Mouse (Mus musculus) heart, postnatal 4 days (tissue): ENCODE measurements around the gene Mmp25. TPM values are rescaled to one million over a fixed set of nuclear protein-coding genes. Genes with fewer than 3 reads are reported as not detected.

Experiments used
- DNase-seq: peaks from one replicate; pipeline ENCODE4 v3.0.0; 2021
- total RNA-seq, 2 experiments: library from RNA; stranded (reverse); gene quantifications; 2 replicates each; pipeline ENCODE4 v1.2.3; 2021

Gene Mmp25
- under 1 TPM; 0.48 to 0.50 TPM for total RNA-seq

DNA sequence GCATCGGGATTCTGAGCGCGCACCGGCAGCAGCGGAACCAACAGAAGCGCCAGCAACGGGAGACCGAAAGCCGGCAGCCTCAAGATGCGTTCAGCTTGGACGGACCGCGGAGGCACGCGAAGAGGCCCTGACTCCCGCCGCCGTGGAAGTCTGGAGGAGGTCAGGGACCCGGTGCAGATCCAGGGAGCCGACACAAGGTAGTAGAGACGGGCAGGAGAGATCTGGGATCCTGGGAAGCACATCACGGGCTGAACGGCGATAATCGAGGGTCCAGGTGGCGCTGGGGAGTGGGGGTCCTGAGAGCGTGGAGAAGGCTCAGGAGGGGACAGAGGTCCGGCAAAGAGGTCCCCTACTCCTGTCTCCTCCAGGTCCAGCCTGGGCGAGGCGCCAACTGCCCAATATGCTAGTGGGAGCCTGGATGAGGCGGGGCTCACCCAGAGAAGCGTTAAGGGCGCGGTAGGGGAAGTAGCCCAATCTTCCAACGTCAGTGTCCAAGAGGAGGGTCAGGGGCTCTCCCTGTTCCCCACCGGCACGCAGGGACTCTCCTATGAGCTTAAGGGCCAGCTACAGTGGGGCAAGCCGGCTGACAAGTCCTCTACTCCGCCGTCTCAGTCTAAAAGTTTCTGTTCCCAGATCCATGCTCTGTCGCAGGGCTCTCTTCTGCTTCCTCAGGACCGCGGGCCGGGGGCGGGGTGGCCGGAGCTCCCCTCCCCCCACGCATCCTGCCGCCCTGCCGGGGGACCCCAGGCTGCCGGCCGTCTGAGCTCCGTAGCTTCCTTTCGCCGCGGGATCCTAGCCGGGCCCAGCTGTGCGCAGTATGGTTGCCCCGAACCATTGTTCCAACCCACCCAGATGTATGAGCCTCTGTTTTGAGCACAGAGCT, at the start of gene Mmp25:
Mmp25 (minus strand) TSS at position 665 of the 883 bp plus-strand sequence.
- peak; percentile 43 for DNase-seq

GRCm38 (mm10) chr17:23694491-23694890, 49.4 kb upstream of the Mmp25 start:
- DNase-seq, result no peak

- no peak for DNase-seq
Observed at GRCm38 (mm10) chr17:23683856-23684672, 39.0 kb upstream of the Mmp25 start, which contains the start of gene Cldn9. Gene Cldn9, minus strand, starts transcription at chr17:23684026.

DNA sequence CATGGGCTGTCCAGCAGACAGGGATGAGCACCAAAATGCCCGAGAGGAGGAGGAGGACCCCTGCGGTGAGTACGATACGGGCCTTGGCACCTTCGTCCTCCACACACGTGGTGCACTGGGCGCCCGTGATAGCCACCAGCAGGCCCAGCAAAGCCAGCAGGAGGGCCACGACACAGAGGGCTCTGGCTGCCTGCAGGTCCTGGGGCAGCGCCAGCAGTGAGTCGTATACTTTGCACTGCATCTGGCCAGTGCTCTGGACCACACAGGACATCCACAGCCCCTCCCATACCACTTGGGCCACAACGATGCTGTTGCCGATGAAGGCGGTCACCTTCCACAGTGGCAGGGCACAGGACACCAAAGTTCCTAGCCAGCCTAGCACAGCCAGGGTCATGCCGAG, 38.1 kb upstream of the Mmp25 start:
- no peak for DNase-seq

DNA sequence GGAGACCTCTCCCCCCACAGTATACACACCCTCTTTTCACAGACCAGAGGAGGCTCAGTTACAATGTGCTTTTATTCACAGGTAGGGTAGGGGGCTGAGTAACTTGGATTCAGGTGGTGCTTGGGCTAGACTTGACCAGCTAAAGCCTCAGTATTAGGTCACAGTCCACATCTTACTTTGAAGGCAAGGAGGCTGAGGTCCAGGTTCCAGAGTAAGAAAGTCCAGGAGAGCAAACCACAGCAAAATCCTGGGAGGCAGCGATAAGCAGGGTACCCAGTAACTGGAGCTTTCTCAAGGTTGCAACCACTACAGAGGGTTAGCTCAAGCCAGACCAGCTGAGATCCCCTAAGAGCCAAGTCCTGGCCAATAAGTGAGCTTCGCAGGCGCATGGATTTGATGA, 37.5 kb upstream of the Mmp25 start:
- DNase-seq, result no peak

- DNase-seq, result no peak
Observed at GRCm38 (mm10) chr17:23682092-23682491, 37.0 kb upstream of the Mmp25 start.

GRCm38 (mm10) chr17:23681086-23681485, 36.0 kb upstream of the Mmp25 start:
- DNase-seq, result no peak

GRCm38 (mm10) chr17:23680336-23680735, 35.3 kb upstream of the Mmp25 start:
- no peak for DNase-seq

DNA sequence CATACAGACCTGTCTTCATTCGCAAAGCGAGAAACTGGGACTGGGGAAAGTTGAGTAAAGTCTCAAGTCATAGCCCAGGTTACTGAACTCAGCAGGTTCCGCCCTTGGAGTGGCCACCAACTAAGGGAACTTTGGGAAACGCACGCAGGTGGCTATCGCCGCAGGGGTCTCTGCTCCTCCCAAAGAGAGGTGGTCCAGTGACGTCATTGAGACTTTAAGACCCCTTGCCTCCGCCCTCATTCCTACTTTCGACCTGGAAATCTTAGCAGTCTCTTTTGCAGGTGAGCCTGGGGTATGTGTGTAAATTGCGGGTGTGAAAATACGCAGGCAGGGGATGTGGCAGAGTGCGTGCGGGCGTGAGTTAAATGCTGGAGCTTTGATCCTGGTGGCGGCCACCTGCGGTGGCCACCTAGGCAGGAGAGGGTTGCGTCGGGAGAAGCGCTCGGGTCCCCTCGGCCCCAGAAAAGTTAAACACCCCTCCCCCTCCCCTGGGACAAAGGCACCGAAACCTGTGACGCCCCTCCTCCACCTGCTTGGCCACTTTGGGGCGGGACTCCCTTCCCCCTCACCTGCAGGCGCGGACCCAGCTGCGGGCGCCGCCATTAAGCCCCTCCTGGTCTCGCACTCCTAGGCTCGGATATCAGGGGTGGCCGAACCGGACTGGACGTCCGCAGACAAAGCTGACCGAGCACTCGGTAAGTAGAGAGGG, 34.2 kb upstream of the Mmp25 start, which contains the start of gene Cldn6:
Cldn6 (plus strand) TSS at position 123 of the 709 bp plus-strand sequence.
- DNase-seq, result no peak

DNA sequence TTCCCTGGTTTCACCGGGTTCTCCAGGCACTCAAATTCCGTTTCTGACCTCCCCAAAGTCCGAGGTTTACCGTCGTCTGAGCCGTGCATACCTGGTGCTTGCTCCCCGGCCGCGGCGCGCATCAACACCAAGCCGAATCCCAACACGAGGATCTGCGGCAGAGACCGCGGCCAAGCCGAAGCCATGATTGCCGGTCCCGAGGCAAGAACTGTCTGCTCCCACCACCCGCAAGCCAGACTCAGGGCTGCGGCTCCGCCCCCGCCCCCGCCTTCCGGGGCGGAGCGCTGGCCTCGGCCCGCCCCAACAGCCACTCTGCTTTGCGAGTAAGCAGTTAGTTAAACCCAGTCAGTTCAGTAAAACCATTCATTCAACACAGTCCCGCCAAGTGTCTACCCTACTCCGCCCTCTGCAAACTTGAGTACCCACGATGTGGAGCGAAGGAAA, 32.2 kb upstream of the Mmp25 start, which contains the start of gene Tnfrsf12a:
Tnfrsf12a (minus strand) TSS at position 233 of the 444 bp plus-strand sequence.
- peak; percentile 90 for DNase-seq

DNA sequence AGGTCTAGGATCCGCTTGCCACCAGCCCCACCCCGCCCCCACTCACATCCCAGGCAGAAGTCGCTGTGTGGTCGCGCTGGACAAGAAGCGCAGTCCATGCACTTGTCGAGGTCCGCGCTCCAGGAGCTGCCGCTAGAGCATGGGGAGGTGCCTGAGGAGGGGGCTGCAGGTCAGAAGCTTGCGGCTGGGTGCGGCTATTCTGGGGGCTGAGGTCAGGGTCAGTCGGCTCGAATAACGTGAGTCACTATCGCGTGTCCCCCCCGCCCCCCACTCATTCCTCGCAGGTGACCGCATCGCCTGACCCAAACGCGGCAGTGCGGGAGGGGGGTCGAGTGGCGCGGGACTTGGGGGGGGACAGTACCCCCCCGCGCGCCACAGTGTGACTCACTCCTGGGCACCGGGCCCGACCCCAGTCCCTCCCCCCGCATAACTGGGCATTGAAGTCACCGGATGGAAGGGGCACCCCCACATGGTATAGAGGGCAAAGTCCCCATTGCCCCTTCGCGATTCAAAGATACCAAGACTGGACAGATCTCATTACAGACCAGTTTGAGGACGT, 31.5 kb upstream of the Mmp25 start:
- DNase-seq, result peak; percentile 86

GRCm38 (mm10) chr17:23675564-23676281, 30.6 kb upstream of the Mmp25 start:
- peak; percentile 69 for DNase-seq

DNA sequence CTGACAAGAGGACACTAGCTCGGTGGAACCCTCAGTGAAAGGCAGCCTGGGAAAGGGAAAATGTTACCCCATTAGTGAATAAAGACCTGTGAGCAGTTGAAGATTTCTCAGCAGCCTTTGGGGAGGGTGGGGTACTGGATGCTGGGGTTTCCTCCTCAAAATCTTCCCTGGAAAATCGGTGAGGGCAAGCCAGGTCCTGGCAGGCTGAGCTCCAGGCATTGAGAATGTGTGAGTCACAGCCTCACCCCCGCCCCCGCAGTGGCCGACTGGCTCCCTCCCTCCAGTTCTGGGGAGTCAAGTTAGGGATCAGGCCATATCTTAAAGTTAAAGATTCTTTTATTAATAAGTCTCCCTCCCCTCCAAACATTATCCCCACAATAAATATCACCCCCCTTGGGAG, 30.1 kb upstream of the Mmp25 start:
- peak; percentile 78 for DNase-seq

GRCm38 (mm10) chr17:23674271-23674952, 29.3 kb upstream of the Mmp25 start:
- DNase-seq, result peak; percentile 66

GRCm38 (mm10) chr17:23673424-23674073, 28.5 kb upstream of the Mmp25 start, which contains the start of the genes Hcfc1r1 and Thoc6:
Gene Hcfc1r1, plus strand, starts transcription at chr17:23673596.
Gene Thoc6, minus strand, starts transcription at chr17:23673882.
- DNase-seq, result peak; percentile 93

DNA sequence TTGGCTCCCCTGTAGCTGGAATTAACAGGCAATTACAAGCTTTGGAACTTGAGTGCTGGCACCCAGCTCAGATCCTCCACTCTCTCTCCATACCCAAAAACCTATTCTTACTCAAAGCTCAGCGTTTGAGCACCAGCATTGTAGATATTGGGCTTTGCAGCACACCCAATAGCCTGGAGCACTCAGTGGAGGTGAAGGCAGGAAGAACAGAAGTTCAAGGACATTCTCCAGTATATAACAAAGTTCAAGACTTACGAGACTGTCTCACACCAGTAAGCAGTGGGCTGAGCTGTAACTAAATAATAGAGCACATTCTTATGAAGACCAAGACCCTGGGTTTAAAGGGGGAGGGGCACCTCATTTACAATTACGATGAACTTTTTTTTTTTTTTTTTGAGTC, 27.7 kb upstream of the Mmp25 start:
- DNase-seq, result no peak

DNA sequence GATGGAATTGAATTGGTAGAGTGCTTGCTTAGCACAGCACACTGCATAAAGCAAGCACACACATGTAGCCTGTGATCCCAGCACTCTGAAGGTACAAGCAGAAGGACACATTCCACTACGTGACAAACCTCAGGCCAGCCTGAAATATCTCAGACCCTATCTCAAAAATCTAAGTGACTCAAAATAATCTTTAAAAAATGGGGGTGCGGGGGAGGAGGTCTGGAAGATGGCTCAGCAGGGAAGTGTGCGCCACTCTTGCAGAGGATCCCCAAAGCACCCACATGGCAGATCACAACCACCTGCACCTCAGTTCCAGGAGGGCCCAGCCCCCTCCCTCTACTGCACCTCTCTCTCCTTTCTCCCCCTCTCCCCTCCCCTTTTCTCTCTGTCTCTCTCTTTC, 26.4 kb upstream of the Mmp25 start:
- no peak for DNase-seq

GRCm38 (mm10) chr17:23670516-23671074, 25.5 kb upstream of the Mmp25 start:
- DNase-seq, result no peak

DNA sequence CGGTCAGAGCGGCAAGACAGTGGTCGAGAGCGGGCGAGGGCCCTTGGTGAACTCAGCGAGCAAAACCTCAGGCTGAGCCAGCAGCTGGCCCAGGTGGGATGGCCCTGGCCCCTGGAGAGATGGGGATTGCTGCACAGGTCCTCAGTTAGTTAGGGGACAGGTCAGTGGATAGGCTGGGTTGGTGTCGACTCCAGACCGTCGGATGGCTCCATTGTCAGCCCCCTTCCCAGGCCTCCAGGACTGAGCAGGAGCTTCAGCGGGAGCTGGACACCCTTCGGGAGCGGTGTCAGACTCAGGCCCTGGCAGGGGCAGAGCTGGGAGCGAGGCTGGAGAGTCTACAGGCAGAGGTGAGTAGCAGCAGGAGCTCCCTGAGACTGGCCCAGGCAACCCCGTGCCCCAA, 20.4 kb upstream of the Mmp25 start:
- DNase-seq, result no peak

DNA sequence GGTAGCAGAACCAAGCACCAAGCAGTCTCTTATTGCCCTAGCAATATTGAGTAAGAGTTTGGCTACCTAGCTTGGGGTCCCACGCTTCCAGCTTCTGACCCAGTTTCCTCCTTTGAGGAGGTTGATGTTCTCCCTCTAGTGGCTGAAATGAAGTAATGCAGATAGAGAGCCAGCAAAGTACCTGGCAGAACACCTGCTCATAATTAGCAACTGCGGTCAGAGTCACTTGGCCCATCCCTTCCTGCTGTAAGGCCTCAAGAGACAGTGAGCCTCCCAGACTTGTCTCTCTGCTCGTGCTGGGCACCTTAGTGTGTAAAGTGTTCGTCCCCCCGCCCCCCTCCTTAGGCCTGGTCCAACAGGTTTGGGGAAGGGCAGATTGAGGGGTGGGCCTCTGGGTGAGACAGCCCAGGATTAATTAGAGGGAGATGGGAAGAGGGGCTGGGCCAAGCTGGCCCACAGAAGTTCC, 19.5 kb upstream of the Mmp25 start:
- no peak for DNase-seq
